Mouse (Mus musculus): ENCODE measurements around the gene Sept9.

Gene Sept9

DNA sequence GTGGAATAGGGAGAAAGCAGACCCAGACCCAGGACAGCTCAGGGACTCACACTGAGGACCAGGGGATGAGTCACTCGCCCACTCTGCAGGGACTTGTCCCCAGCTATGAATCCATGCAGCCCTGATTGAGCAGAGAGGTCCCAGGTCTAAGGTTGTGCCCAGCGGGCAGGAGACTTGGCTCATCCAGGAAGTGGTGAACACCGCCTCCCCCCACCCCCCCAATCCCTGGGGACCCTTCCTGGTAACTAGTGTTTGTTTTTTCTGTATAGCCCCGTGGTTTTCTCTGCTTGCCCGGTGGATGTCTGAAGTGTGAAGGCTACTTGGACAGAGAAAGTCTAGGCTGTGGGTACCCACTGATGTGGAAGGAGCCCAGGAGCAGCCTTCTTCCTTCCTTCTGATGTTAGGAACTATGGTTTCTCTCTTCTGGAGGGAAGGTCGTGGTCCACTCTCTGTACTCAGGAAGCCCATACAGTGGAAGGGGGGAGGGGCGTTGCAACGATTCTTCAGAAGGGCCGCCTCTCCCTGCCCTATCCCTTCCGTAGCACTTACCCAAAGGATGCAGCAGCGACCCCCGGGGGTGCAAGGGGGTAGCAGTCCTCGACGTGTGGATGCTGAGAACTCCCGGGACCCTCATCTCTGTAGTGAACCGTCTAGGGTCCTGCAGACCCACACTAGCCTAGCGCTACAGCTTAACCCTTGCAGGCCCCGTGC, 66.0 kb downstream of the Sept9 start:
- DNase-seq (ENCODE audit: low spot score in 2 of 2), result no peak

DNA sequence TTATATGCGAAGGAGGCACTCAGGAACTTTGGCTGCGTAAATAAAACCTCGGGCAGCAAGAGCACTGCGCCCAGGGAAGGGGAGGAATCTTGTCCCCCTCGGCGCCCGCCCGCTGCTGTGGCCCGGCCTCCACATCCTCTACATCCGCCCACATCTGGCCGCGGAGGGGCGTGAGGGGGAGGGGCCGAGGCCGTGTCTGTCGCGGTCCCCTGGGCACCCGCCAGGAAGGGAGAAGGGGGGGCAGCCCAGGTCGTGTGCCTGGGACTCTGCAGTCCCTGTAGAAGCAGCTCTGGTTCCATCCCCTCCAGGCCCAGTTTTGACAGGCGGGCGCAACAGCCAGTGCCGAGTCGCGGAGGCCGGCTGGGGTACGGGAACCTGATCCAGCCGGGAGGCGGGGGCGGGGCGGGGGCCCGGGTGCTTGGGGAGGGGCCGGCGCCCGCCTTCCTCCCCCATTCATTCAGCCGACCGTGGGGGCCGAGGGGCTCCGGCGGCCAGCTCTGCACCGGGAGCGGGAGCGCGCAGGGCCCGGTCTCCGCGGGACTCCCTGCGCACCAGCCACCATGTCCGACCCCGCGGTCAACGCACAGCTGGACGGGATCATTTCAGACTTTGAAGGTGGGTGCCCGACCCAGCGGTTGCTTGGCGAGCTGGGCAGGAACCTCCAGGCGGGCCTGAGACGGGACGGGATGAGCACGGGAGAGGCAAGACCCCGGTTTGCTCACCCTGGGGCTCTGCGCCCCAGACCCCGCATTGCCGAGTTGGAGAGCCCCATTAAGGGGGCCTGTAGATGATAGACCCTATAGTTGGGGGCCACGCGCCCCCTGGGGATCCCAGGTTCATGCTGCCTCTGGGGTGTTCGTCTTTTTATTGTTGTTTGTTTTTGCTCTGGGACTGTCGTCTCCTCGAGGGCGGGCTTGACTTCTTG, 66.8 kb downstream of the Sept9 start:
- DNase-seq (ENCODE audit: low spot score in 2 of 2), result peak in 1 of 2 experiments; percentile 48

DNA sequence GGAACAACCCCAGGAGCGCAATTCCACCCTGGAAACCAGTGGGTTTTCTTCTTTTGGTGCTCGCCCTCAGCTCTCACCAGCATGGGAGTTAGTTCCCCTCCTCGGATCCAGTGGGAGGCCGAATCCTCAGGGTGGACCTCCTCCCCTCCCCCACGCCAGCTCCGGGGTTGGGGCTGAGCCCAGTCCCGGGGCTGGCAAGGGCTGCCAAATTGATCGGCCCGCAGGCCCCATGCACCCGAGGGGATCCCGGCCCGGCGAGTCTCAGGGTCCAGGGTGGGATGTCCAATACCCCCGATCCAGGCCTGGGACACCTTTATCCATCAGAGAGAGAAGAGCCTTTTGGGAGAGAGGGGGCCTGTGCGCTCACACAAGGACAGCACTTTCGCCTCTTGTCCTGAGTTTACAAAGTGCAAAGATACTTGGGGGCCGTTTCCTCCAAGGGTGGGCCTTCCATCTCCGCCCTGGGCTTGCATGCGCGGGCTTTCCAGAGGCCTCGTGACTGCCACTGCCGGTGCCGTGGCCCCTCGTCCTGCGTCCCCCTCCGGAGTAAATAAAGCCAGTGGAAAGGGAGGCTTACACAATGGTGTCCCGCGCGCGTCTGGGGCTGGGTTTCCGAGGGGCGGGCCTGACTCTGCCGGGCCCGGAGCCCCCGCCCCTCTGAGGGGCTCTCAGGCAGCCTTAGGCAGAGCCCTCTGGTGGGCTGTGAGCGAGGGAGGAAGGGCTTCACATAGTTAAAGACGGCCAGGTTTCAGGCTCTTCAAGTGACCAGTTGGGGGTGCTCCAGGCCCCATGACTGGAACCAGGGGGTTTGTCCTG, 67.7 kb downstream of the Sept9 start:
- DNase-seq (ENCODE audit: low spot score in 2 of 2), result no peak

DNA sequence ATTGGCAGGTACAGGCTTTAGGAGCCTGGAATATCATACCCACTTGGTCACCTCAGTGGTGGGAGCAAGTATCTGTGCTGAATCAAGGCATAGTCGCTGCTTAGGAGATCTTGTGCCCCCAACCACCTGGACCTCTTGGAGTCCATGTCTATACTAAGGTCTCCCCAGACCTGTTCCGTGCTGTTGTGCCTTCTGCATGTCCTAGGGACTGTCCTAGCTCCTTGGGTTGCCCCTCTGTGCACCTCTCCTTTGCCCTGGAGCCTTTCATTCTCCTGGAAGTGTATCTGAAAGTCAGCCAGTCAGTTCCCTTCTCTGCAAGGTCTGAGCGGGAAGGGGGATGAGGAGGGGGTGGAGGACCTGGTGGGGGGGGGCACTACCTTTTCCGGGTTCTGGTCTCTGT, 68.4 kb downstream of the Sept9 start:
- DNase-seq (ENCODE audit: low spot score in 2 of 2), result no peak

DNA sequence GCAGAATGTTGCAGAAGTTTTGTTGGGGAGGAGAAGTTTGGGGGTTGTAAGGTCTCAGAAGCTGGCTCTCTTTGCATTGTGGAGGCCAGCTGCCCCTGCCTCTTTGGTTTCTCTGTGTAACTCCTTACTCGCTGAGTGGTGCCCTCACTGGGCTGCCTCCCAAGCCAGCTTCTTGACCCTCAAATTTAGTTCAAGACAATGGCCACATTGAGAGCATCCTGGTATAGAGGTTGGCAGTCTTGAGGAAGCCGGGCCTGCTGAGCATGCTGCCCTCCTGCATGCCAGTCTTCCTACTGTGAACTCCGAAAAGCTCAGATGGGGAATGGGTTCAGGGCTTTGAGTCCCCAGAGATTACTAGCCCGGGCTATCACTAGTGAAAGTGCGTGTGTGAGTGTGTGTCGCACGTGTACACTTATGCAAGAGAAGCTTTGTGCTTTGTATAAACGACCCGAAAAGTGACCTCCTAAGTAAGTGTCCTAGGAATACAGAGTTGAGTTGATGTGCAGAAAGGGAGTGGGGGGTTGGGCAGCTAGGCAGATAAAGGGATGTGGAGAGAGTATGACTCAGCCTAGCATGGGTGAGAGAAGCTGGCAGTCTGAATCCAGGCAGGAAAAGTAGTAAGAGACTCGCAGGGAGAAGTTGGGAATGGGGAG, 69.0 kb downstream of the Sept9 start:
- no peak for DNase-seq (ENCODE audit: low spot score in 2 of 2)

DNA sequence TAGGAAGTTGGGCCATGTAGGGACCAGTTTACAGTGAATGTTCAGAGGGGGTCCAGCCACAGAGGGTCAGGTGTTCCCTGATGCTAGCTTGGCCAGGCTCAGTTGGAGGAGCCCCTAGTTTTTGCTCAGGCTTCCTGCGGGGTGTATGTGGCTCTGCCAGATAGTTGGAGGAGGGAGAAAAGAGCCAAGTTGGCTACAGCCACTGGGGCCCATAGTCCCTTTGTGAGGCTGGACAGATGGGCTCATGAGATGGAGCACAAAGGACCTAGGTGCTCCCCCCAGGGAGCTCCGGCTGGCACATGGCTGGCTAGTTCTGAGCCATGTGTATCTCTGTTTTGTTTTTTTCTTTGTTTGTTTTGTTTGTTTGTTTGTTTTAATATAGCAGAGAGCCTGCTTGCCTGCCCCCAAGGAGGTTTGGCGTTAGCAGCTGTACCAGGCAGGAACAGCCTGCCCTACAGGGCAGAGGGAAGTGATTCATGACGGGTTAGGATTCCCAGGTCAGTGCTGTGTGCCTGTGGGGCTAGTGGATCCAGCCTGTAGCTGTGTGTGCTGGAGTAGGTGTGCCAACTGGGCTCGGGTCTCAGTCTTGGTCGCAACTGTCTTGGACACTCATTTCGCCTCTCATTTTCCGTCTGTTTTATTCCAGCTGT, 69.7 kb downstream of the Sept9 start:
- no peak for DNase-seq (ENCODE audit: low spot score in 2 of 2)

DNA sequence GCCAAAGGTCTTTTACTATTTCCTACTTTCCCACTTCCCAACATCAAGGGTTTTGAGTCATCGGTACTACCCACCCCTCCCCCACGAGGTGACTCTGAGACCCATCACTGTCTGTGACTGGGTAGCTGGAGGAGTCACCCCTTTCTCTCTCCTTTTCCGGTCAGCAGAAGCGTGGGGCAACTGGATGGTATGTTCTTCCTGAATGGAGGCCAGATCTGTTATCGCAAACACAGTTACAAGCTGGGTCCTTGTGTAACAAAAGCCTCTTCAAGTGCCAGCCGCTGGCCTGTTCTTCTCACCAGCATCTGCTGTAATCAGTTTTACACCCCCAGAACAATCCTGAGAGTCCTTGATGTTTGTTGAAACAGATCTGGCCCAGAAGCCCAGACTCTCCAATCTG, 70.5 kb downstream of the Sept9 start:
- DNase-seq (ENCODE audit: low spot score in 2 of 2), result no peak

DNA sequence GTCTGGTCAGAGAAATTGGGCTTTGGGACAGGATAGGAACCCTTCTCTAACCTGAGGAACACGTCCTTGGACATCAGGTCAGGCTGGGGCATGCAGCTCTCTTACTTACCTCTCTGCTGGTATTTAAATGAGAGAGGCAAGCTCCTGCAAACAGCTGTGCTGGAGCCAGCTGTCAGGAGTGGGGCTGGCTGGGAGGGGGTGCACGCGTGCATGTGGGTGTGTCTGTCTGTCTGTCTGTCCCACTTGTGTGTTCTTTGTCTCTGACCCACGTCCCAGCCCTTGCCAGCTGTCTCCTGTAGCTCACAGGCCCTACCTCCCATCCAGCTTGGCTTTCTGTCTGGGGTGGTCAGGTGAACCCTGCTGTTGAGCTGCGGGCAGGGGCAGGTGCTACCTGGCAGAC, 75.5 kb downstream of the Sept9 start:
- DNase-seq (ENCODE audit: low spot score in 2 of 2), result no peak

DNA sequence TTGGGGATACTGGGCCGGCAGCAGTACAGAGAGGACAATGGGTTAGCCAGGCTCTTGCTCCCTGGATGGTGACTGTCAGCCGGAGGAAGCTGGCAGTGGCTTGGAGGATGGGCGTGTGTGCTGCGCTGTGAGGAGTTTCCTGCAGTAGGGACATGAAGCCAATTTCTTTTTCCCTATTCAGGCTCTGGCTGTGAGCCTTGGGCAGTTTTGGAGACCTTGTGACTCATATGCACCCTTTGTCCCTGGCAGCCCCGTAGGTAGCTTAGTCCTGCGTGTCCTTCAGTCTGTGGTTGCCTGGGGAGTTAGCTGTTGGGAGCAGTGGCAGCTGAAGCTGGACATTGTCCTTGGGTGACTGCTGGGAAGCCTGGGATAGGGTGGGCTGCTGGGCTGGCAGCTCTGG, 76.5 kb downstream of the Sept9 start:
- DNase-seq (ENCODE audit: low spot score in 2 of 2), result no peak

DNA sequence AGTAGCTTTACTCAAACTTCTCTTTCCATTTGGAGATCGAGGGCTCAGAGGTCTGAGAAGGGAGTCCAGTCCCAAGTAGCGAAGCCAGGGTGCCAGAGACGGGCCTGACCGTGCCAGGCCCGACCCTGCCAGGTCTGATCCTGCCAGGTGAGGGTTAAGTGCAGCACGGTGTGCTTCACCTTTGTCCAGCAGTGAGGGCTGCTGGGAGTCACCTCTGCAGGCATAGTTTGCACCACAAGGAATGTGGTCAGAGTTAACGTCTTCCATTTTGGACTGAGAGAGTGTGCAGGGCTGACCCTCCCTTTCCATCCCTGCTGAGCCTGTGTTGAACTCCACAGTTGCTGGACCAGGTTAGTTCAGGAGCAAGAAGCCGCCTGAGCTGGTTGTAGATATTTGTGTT, 77.5 kb downstream of the Sept9 start:
- no peak for DNase-seq (ENCODE audit: low spot score in 2 of 2)

DNA sequence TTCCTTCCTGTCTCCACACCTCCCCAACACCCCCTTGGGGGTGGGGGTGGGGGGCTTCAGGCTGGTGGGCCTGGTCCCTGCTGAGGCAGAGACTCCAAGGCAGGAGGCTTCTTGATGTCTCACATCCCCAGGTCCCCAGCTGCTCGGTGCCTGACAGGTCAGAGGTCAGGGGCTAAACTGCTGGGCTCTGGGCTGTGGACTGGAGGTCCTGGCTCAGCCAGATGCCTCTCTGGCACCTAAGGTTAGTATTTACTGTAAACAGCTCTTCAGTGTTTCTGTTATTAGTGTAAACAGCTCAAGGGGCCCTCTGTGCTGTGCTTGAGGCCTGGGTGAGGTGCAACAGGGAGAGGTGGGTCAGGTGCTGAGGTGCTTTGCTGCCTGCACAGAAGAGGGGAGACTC, 78.7 kb downstream of the Sept9 start:
- DNase-seq (ENCODE audit: low spot score in 2 of 2), result no peak

DNA sequence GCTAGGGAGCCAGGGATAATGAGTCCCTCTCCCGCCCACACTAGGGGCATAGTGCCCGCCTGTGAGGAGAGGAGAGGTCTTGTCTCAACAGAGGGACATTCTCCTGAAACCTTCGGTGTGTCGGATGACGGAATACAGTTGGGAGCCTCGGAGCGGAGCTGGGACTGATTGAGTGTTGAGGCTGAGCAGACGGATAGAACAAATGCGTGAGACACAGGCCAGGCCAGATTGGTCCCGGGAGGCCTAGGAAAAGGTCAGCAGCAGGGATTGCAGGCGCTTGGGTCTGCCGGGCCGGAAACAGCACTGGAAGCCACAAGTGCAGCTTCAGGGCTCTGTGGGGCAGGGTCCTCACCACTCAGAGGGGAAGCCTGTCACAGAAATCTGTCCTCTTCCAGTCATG, 79.1 kb downstream of the Sept9 start:
- DNase-seq (ENCODE audit: low spot score in 2 of 2), result no peak

DNA sequence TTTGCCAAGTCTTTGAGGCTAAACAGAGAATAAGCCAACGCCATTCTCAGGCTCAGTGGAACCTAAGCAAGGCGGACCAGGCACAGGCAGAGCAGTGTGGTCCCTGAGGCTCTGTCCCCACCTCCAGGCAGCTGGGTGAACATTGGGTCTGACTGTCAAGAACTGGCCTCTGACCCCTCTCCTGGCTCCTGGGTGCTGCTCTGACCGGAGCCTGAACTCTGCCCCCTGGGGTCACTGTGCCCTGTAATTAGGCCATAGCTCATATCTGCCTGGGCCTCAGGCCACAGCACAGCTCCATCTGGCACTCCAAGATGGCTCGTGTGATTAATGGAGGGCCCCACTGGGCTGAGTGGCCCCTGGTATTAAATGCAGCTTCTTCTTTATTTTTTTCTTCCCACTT, 80.5 kb downstream of the Sept9 start:
- DNase-seq (ENCODE audit: low spot score in 2 of 2), result no peak

DNA sequence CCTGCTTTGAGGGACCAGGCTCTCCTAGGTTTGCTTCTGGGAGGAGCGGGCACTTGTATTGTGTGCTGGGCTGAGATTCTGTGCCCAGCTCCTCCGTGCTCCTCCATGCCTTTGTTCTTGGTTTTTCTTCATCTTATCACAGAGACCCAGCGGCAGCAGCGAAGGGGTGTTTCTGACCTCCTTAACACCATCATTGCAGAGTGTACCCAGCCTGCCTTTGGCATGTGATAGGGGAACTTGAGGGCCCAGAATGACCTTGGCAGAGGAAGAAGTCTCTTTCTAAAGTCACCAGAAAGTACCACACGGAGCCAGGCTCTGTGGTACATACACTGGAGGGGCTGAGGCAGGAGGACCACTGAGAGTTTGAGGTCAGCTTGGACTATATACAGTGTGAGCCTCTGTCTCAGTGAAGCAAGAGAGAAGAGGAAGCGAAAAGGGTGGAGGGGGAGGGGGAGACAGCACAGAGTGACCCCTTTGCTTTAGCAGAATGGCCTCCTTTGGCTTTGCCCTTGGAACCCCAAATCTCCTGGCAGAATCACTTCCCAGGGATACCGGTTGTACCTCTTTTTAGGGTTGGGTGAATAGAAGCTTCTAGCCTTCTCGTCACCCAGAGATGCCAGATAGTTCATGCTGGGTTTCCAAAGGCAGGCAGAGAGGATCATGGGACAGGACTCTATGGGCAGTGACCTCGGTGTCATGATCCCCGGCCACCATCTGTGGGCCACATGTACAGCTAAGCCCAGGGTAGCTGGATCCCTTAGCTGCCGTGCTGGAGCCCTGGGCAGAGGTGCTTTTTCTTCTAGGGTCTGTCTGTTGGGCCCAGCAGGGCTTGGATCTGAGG, 83.8 kb downstream of the Sept9 start:
- DNase-seq (ENCODE audit: low spot score in 2 of 2), result no peak

DNA sequence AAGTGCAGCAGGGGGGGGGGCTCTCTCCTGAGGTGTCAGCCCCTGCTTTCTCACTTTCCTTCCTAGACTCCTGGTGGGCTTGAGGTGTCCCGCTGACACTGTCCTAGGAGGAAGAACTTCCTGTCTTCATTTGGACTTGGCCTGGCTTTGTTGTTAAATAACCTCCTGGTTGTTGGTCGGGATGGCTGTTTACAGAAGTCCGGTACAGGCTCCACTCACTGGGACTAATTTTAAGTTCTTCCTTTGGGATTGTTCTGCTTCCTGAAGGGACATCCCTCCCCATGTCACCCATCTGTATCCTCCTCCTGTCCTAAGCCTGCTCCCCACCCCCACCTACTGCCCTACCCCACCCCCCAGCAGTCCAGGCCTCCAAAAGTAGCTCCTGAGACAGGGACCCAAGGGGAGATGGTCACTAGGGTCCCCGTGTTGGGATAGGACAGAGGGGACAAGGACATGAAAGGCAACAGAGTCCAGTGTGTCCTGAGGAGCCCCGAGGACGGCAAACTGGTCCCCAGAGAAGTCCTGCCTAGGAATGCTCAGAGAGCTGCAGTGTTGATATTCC, 84.5 kb downstream of the Sept9 start:
- no peak for DNase-seq (ENCODE audit: low spot score in 2 of 2)

DNA sequence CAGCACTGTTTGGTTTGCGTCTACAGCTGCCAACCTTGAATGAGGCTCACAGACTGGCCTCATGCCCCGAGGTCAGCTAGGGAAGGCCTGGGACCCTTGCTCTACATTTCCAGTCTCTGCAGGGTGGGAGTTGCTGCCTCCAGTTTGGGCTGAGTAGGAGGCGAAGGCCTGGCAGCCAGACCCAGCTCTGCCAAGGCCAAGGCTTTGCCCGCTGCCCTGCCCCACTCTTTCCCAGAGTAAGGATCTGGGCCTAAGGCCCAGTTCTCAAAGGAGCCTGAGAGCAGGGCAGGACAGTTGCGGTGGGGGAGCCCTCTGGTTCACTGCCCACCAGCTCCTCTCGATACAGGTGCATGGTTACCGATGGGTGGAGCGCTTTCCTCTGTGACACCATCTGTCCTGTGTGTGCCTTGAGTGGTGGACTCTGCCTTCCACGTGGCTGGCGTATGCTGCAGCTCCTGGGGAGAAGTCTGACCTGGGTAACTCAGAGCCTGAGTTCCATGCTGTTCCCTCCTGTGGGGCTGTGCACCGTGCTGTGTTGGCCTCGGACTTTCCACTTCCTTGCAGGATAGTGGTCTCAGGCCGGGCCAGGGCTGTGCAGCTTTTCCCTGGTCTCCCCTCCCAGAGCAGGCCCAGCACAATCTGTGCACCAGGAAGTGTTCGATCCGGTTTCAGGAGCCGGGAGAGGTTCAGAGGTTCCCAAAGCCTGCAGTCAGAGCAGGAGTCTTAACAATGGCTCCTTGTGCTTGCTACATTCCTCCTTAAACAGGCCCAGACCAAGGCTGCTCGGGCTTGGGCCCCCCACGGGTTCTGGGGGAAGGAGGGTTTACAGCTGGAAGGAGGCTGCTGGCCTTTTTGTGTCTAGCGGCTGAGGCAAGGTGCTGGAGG, 85.5 kb downstream of the Sept9 start:
- no peak for DNase-seq (ENCODE audit: low spot score in 2 of 2)

DNA sequence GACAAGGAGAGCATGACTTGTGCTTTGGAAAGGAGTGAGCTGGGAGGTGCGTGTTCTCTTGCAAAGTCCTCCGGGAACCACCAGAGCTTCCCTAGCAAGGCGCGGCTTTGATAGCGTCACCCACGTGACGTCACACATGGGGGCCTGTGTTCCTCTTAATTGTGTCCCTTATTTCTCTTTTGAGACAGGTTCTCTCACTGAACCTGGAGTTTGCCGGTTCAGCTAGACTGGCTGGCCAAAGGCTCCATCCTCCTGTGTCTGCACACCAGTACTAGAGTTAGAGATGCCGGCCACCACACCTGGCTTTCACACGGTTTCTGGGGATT, 86.1 kb downstream of the Sept9 start:
- DNase-seq (ENCODE audit: low spot score in 2 of 2), result no peak

DNA sequence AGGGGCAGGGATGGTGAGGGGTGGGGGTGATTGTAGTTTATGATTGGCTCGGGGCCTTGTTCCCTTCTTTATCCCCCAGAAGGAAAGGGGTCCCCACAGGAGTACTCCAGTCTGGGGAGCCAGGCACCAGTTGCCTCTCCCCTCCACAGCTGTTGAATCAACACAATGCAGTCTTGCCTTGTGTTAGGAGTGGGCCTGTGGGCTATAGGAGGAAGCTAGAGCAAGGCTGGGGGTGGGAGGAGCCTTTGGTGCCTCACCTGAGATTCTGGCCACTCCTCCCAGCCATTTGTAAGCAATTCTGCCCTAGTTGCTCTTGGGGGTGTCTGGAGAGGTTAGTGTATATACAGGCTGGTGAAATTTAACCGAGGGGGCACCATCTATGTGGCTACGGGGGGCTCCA, 88.3 kb downstream of the Sept9 start:
- no peak for DNase-seq (ENCODE audit: low spot score in 2 of 2)

DNA sequence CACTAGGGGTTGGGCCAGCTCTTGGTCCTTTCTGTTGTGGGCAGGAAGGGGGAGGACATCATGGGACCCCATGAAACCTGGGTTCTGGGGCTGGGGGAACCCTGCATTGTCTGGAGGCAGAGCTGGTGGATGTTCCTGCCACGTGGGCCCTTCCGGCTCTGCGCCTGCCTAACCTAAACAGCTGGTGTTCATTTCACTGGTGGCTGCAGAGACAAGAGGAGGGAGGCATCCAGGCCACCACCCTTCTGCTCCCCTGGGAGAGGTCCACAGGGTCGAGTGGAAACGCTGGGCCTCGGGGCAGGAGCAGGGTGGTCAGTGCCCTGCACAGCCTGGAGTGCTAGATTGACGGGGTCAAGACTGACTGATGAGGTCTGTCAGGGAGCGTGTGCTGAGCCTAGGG, 89.3 kb downstream of the Sept9 start:
- no peak for DNase-seq (ENCODE audit: low spot score in 2 of 2)

All from frontal cortex, postnatal 25 days (tissue).